Mouse (Mus musculus): Measurements from ENCODE around the gene H1fx. TPM values are rescaled to one million over a fixed set of nuclear protein-coding genes. Genes with fewer than 3 reads are reported as not detected.
A peak's percentile ranks its signal among the peaks of the same experiment; 100 is the strongest.
"Not testable (repeated sequence)": the region's sequence is repeated elsewhere in the genome, so short reads cannot be mapped to it uniquely, and the experiment has no call there.

H1fx gene
- polyA plus RNA-seq (2015; fragmentation: Nextera tagmentation; extraction: Ambion mirVana), result 46.7 and 51.6 TPM in 2 replicates

- peaks cover 23% of the 10 kb centered on the region for H3K4me1 ChIP-seq (replicated peaks)
- H3K27ac ChIP-seq (replicated peaks), result peak within 1 kb of the TSS; percentile 94
- peak; percentile 84 for ATAC-seq (ENCODE audit: low FRiP score, low read depth)
- H3K27me3 ChIP-seq, result no peaks in the 10 kb centered on the region
- WGBS, result under 1% methylated on average over 49 of the region's 55 CpGs
- H3K9me3 ChIP-seq, result no peaks in the 10 kb centered on the region
- peak within 1 kb of the TSS; percentile 71 for H3K4me2 ChIP-seq
- H3K9ac ChIP-seq, result peak within 1 kb of the TSS; percentile 73
- H3K36me3 ChIP-seq, result peaks cover 17% of the 10 kb centered on the region
- H3K4me3 ChIP-seq, result peak within 1 kb of the TSS; percentile 93
Observed at GRCm38 (mm10) chr6:87981547-87982256, at the start of gene H1fx. Gene H1fx, minus strand, starts transcription at chr6:87981637.

- Histone ChIP-seq H3K4me1 (replicated peaks) (no peaks in the 10 kb centered on the region), H3K27ac (replicated peaks) (no peak overlapping the region), H3K9me3 (no peaks in the 10 kb centered on the region), H3K27me3 (no peaks in the 10 kb centered on the region), H3K9ac (no peak overlapping the region), H3K36me3 (0 out of 2 replicates have a peak, but pooled peaks cover 3% of the 10 kb centered on the region), H3K4me2 (no peak overlapping the region), H3K4me3 (no peak overlapping the region)
- ATAC-seq (ENCODE audit: low FRiP score, low read depth), result no peak
- WGBS, result 94% methylated on average over 2 of the region's 2 CpGs
Observed at GRCm38 (mm10) chr6:88030432-88030831, 49.0 kb upstream of the H1fx start.

- no peak for ATAC-seq (ENCODE audit: low FRiP score, low read depth)
- Histone ChIP-seq H3K9ac (no peak overlapping the region), H3K4me3 (no peak overlapping the region), H3K9me3 (no peaks in the 10 kb centered on the region), H3K27ac (replicated peaks) (no peak overlapping the region), H3K36me3 (0 out of 2 replicates have a peak, but pooled peaks cover 3% of the 10 kb centered on the region), H3K27me3 (no peaks in the 10 kb centered on the region), H3K4me2 (no peak overlapping the region), H3K4me1 (replicated peaks) (no peaks in the 10 kb centered on the region)
- 70% methylated on average over 5 of the region's 5 CpGs for WGBS
Observed at GRCm38 (mm10) chr6:88027390-88027789, 46.0 kb upstream of the H1fx start.

- Histone ChIP-seq H3K9me3 (no peaks in the 10 kb centered on the region), H3K4me1 (replicated peaks) (peaks cover 2% of the 10 kb centered on the region; the same call in 1 of the 2 replicates), H3K36me3 (no peaks in the 10 kb centered on the region), H3K27me3 (no peaks in the 10 kb centered on the region), H3K9ac (no peak overlapping the region), H3K4me2 (no peak overlapping the region), H3K4me3 (no peak overlapping the region), H3K27ac (replicated peaks) (no peak overlapping the region)
- WGBS, result 98% methylated on average over 10 of the region's 10 CpGs
- no peak for ATAC-seq (ENCODE audit: low FRiP score, low read depth)
Observed at GRCm38 (mm10) chr6:88023316-88023890, 42.0 kb upstream of the H1fx start.

- Histone ChIP-seq H3K4me3 (no peak overlapping the region), H3K27me3 (no peaks in the 10 kb centered on the region), H3K9ac (no peak overlapping the region), H3K27ac (replicated peaks) (no peak overlapping the region), H3K4me2 (no peak overlapping the region), H3K4me1 (replicated peaks) (peaks cover 10% of the 10 kb centered on the region), H3K9me3 (no peaks in the 10 kb centered on the region), H3K36me3 (no peaks in the 10 kb centered on the region; the same call in 1 of the 2 replicates)
- ATAC-seq (ENCODE audit: low FRiP score, low read depth), result no peak
- WGBS, result 83% methylated on average over 2 of the region's 2 CpGs
Observed at GRCm38 (mm10) chr6:88019154-88019553, 37.7 kb upstream of the H1fx start.

- Histone ChIP-seq H3K4me2 (no peak overlapping the region), H3K27ac (replicated peaks) (no peak overlapping the region), H3K27me3 (no peaks in the 10 kb centered on the region), H3K4me3 (no peak overlapping the region), H3K36me3 (peaks cover 6% of the 10 kb centered on the region; the same call in 1 of the 2 replicates), H3K4me1 (replicated peaks) (peaks cover 10% of the 10 kb centered on the region), H3K9me3 (no peaks in the 10 kb centered on the region), H3K9ac (no peak overlapping the region)
- 70% methylated on average over 4 of the region's 4 CpGs for WGBS
- no peak for ATAC-seq (ENCODE audit: low FRiP score, low read depth)
Observed at GRCm38 (mm10) chr6:88017821-88018220, 36.4 kb upstream of the H1fx start.

- 74% methylated on average over 2 of the region's 2 CpGs for WGBS
- no peak for ATAC-seq (ENCODE audit: low FRiP score, low read depth)
- H3K27me3 ChIP-seq, result no peaks in the 10 kb centered on the region
- H3K9me3 ChIP-seq, result no peaks in the 10 kb centered on the region
- H3K9ac ChIP-seq, result no peak overlapping the region
- H3K4me1 ChIP-seq (replicated peaks), result peaks cover 10% of the 10 kb centered on the region
- peaks cover 18% of the 10 kb centered on the region for H3K36me3 ChIP-seq
- H3K27ac ChIP-seq (replicated peaks), result no peak overlapping the region
- no peak overlapping the region for H3K4me2 ChIP-seq
- no peak overlapping the region for H3K4me3 ChIP-seq
Observed at GRCm38 (mm10) chr6:88015797-88016196, 34.4 kb upstream of the H1fx start.

- 92% methylated on average over 4 of the region's 4 CpGs for WGBS
- no peak overlapping the region for H3K4me2 ChIP-seq
- no peak overlapping the region for H3K9ac ChIP-seq
- no peak overlapping the region for H3K4me3 ChIP-seq
- no peaks in the 10 kb centered on the region for H3K27me3 ChIP-seq
- no peak overlapping the region for H3K27ac ChIP-seq (replicated peaks)
- no peaks in the 10 kb centered on the region for H3K9me3 ChIP-seq
- no peak for ATAC-seq (ENCODE audit: low FRiP score, low read depth)
- peaks cover 8% of the 10 kb centered on the region for H3K4me1 ChIP-seq (replicated peaks)
- H3K36me3 ChIP-seq, result peaks cover 36% of the 10 kb centered on the region
Observed at GRCm38 (mm10) chr6:88013456-88013855, 32.0 kb upstream of the H1fx start.

- Histone ChIP-seq H3K9ac (no peak overlapping the region), H3K9me3 (no peaks in the 10 kb centered on the region), H3K4me1 (replicated peaks) (no peaks in the 10 kb centered on the region), H3K4me2 (no peak overlapping the region), H3K27me3 (no peaks in the 10 kb centered on the region), H3K4me3 (no peak overlapping the region), H3K27ac (replicated peaks) (no peak overlapping the region), H3K36me3 (peaks cover 43% of the 10 kb centered on the region)
- no peak for ATAC-seq (ENCODE audit: low FRiP score, low read depth)
- WGBS, result 89% methylated on average over 2 of the region's 2 CpGs
Observed at GRCm38 (mm10) chr6:88012601-88013000, 31.2 kb upstream of the H1fx start.

- not testable (repeated sequence) for H3K9ac ChIP-seq; H3K4me2 ChIP-seq; H3K27ac ChIP-seq (replicated peaks); H3K9me3 ChIP-seq; ATAC-seq (ENCODE audit: low FRiP score, low read depth); H3K4me1 ChIP-seq (replicated peaks); H3K4me3 ChIP-seq; H3K27me3 ChIP-seq
- 67% methylated on average over 1 of the region's 1 CpGs for WGBS
- peaks cover 43% of the 10 kb centered on the region for H3K36me3 ChIP-seq
Observed at GRCm38 (mm10) chr6:88011106-88011505, 29.7 kb upstream of the H1fx start.

- H3K27me3 ChIP-seq, result no peaks in the 10 kb centered on the region
- peaks cover 49% of the 10 kb centered on the region for H3K36me3 ChIP-seq
- H3K9ac ChIP-seq, result no peak overlapping the region
- H3K9me3 ChIP-seq, result no peaks in the 10 kb centered on the region
- no peak for ATAC-seq (ENCODE audit: low FRiP score, low read depth)
- H3K27ac ChIP-seq (replicated peaks), result no peak overlapping the region
- WGBS, result 93% methylated on average over 4 of the region's 4 CpGs
- no peaks in the 10 kb centered on the region for H3K4me1 ChIP-seq (replicated peaks)
- H3K4me3 ChIP-seq, result no peak overlapping the region
- H3K4me2 ChIP-seq, result no peak overlapping the region
Observed at GRCm38 (mm10) chr6:88009209-88009608, 27.8 kb upstream of the H1fx start.

GRCm38 (mm10) chr6:88004773-88005172 is 23.3 kb upstream of the H1fx start:
- not testable (repeated sequence) for H3K27ac ChIP-seq (replicated peaks)

More at GRCm38 (mm10) chr6:88004773-88005172, 23.3 kb upstream of the H1fx start:
- H3K36me3 ChIP-seq, result peaks cover 62% of the 10 kb centered on the region
- not testable (repeated sequence) for H3K4me3 ChIP-seq; ATAC-seq (ENCODE audit: low FRiP score, low read depth); H3K9ac ChIP-seq; H3K9me3 ChIP-seq; H3K27me3 ChIP-seq; H3K4me2 ChIP-seq; H3K4me1 ChIP-seq (replicated peaks)
- 90% methylated on average over 14 of the region's 14 CpGs for WGBS

Measured in hindbrain, embryonic 15.5 days (tissue).